Comparison of ENCODE assay signal across 17 mouse cellular contexts in genomic region chr19:44358700-44359099, GRCm38 (mm10). TPM values are rescaled to one million over a fixed set of nuclear protein-coding genes. Genes with fewer than 3 reads are reported as not detected.
A peak's percentile ranks its signal among the peaks of the same experiment; 100 is the strongest.
DNase-seq lines count a peak whose midpoint lies in the region; TF ChIP-seq lines count a peak whose summit lies in the region.
"Had no signal": no experiment of that assay in that cellular context is flagged by ENCODE, and none has a peak within 500 bp of the region (broad histone marks: within the 10 kb centered on the region; RNA-seq: fewer than 3 reads in every experiment).

No protein-coding gene starts in this region.

- no peak overlapping the region for H3K27ac ChIP-seq in layer of hippocampus, adult 2 months
- H3K27ac ChIP-seq: forebrain, embryonic 12.5 days; heart, embryonic 15.5 days; kidney, embryonic 15.5 days; liver, embryonic 15.5 days had no signal

- no peak overlapping the region for H3K4me3 ChIP-seq in layer of hippocampus, adult 2 months
- H3K4me3 ChIP-seq: forebrain, embryonic 12.5 days; heart, embryonic 15.5 days; kidney, embryonic 15.5 days; liver, embryonic 15.5 days had no signal

- DNase-seq in cerebellum, postnatal 14 days, result peak; percentile 32 to 49
- no peak for DNase-seq in cerebellum, adult 11-12 months
- DNase-seq in kidney, postnatal 10 days, result peak; percentile 13
- no peak for DNase-seq in kidney, postnatal 14 days
- peak; percentile 15 for DNase-seq in ovary, postnatal 36 days (ENCODE audit: low spot score)
- DNase-seq in ovary, postnatal 10 days (ENCODE audit: low spot score), result no peak
- DNase-seq in layer of hippocampus, adult 2 months (ENCODE audit: low spot score in 2 of 2), result no peak
- DNase-seq: B cell, adult 2 months; gastrocnemius, postnatal 25 days; heart, postnatal 4 days; right cerebral cortex, postnatal 14 days; spleen, adult 18-20 months; thymus, adult 18-20 months had no signal

- TF ChIP-seq CTCF in layer of hippocampus, adult 2 months (conservative IDR thresholded peaks at IDR 0.05), result no peak

RNA-seq across cellular contexts. Expression of gene Scd4, which starts 25.8 kb away (rescaled TPM):
- 1 to 10 TPM; 2.3 to 2.5 TPM for total RNA-seq in layer of hippocampus, adult 2 months (2021)

RNA-seq across cellular contexts. Expression of gene Scd1, which starts 49.0 kb away (rescaled TPM):
- total RNA-seq in layer of hippocampus, adult 2 months (2021), result 100 to 1,000 TPM; 139 TPM

Comparison
In these comparisons a context has a peak if more than half of its experiments do, and no peak if none do; other contexts are left out.
1. DNase-seq: peak in cerebellum, postnatal 14 days (2 of 2), kidney, postnatal 10 days (single experiment) and ovary, postnatal 36 days (single experiment); none in cerebellum, adult 11-12 months (single experiment), kidney, postnatal 14 days (single experiment), ovary, postnatal 10 days (single experiment) and layer of hippocampus, adult 2 months (0 of 2).